ENCODE assay signal across 7 mouse cellular contexts in genomic region chr12:47313413-47313812, GRCm38 (mm10).
A peak's percentile ranks its signal among the peaks of the same experiment; 100 is the strongest.
DNase-seq lines count a peak whose midpoint lies in the region; ATAC-seq and TF ChIP-seq lines count a peak whose summit lies in the region.

No protein-coding gene starts in this region.

- DNase-seq in midbrain, embryonic 10.5 days (ENCODE audit: low spot score) = peak; percentile 14
- peak; percentile 11 to 21 for DNase-seq in cerebellum, adult 2 months
- DNase-seq in forelimb bud, embryonic 11.5 days (ENCODE audit: low read depth, low spot score) = peak; percentile 2
- peak; percentile 7 for DNase-seq in lung, postnatal 36 days
- DNase-seq in ovary, postnatal 14 days (ENCODE audit: low spot score) = no peak
- no peak for DNase-seq in spleen, postnatal 4 days (ENCODE audit: low spot score in 2 of 2)

- no peaks in the 10 kb centered on the region for H3K27me3 ChIP-seq in midbrain, embryonic 10.5 days (ENCODE audit: low read depth, poor library complexity, severe bottlenecking)
- no peaks in the 10 kb centered on the region for H3K27me3 ChIP-seq in midbrain, embryonic 16.5 days (ENCODE audit: control insufficient read depth, insufficient read depth, low read depth, low read length)
- H3K27me3 ChIP-seq in cerebellum, adult 2 months (ENCODE audit: control insufficient read depth, insufficient read depth, low read length) = no peaks in the 10 kb centered on the region

- no peak overlapping the region for H3K9ac ChIP-seq in midbrain, embryonic 16.5 days (ENCODE audit: low read depth, low read length)

- H3K4me3 ChIP-seq in midbrain, embryonic 10.5 days = no peak overlapping the region
- no peak overlapping the region for H3K4me3 ChIP-seq in midbrain, embryonic 16.5 days (ENCODE audit: low read depth, low read length)
- H3K4me3 ChIP-seq in cerebellum, adult 2 months (replicated peaks; ENCODE audit: insufficient read depth, low read depth, low read length) = no peak overlapping the region

- peak; percentile 47; the same call in 1 of the 2 replicates for TF ChIP-seq CTCF in cerebellum, adult 2 months (IDR thresholded peaks at IDR 0.05; ENCODE audit: borderline replicate concordance, insufficient read depth, low read depth, low read length)

- H3K27ac ChIP-seq in midbrain, embryonic 10.5 days (replicated peaks) = no peak overlapping the region
- no peak overlapping the region for H3K27ac ChIP-seq in midbrain, embryonic 16.5 days (ENCODE audit: low read length)
- no peak overlapping the region for H3K27ac ChIP-seq in cerebellum, adult 2 months (ENCODE audit: insufficient read depth, low read length)

- no peak overlapping the region for H3K4me2 ChIP-seq in midbrain, embryonic 16.5 days (ENCODE audit: low read length)

- no peak for TF ChIP-seq POLR2A in cerebellum, adult 2 months (IDR thresholded peaks at IDR 0.05; ENCODE audit: borderline replicate concordance, insufficient read depth, low read length)

- no peaks in the 10 kb centered on the region for H3K9me3 ChIP-seq in midbrain, embryonic 10.5 days (replicated peaks)
- no peaks in the 10 kb centered on the region for H3K9me3 ChIP-seq in midbrain, embryonic 16.5 days (replicated peaks; ENCODE audit: control insufficient read depth, low read length, poor library complexity, severe bottlenecking)

- no peaks in the 10 kb centered on the region for H3K36me3 ChIP-seq in midbrain, embryonic 10.5 days
- no peaks in the 10 kb centered on the region for H3K36me3 ChIP-seq in midbrain, embryonic 16.5 days (ENCODE audit: control insufficient read depth, insufficient read depth, low read length)

- H3K4me1 ChIP-seq in midbrain, embryonic 10.5 days = no peaks in the 10 kb centered on the region
- H3K4me1 ChIP-seq in midbrain, embryonic 16.5 days (ENCODE audit: control insufficient read depth, insufficient read depth, low read length) = no peaks in the 10 kb centered on the region
- no peaks in the 10 kb centered on the region for H3K4me1 ChIP-seq in cerebellum, adult 2 months (ENCODE audit: control insufficient read depth, insufficient read depth, low read length)

- ATAC-seq in midbrain, embryonic 16.5 days = no peak

- 20% methylated on average over 2 of the region's 2 CpGs for WGBS in midbrain, embryonic 10.5 days
- WGBS in midbrain, embryonic 16.5 days = 11% methylated on average over 2 of the region's 2 CpGs
- 28% methylated on average over 2 of the region's 2 CpGs for WGBS in cerebellum, adult 2 months

Comparison
In these comparisons a context has a peak if more than half of its experiments do, and no peak if none do; other contexts are left out.
1. DNase-seq: peak in midbrain, embryonic 10.5 days (single experiment), cerebellum, adult 2 months (2 of 2), forelimb bud, embryonic 11.5 days (single experiment) and lung, postnatal 36 days (single experiment); none in ovary, postnatal 14 days (single experiment) and spleen, postnatal 4 days (0 of 2).